Mouse (Mus musculus): Measurements from ENCODE around the gene Ech1.
A peak's percentile ranks its signal among the peaks of the same experiment; 100 is the strongest.

The Ech1 gene

GRCm38 (mm10) chr7:28824941-28825685, at the start of gene Ech1:
Gene Ech1, plus strand, starts transcription at chr7:28825217.
- peak; percentile 93 to 94 for DNase-seq

- DNase-seq = no peak
These were observed 46.2 kb upstream of the Ech1 start for GRCm38 (mm10) chr7:28778825-28779224.

- peak; percentile 95 to 98 for DNase-seq
These were observed 44.9 kb upstream of the Ech1 start for GRCm38 (mm10) chr7:28780067-28780658.

GRCm38 (mm10) chr7:28780857-28781256, 44.2 kb upstream of the Ech1 start:
- no peak for DNase-seq

GRCm38 (mm10) chr7:28781261-28781663, 43.8 kb upstream of the Ech1 start:
- no peak for DNase-seq

- no peak for DNase-seq
These were observed 39.9 kb upstream of the Ech1 start for GRCm38 (mm10) chr7:28785161-28785560.

GRCm38 (mm10) chr7:28787884-28788283, 37.1 kb upstream of the Ech1 start:
- no peak for DNase-seq

- DNase-seq = no peak
These were observed 36.5 kb upstream of the Ech1 start, which contains the start of gene Rinl for GRCm38 (mm10) chr7:28788307-28789195. Gene Rinl, plus strand, starts transcription at chr7:28788969.

- DNase-seq = no peak
These were observed 35.8 kb upstream of the Ech1 start for GRCm38 (mm10) chr7:28789235-28789634.

- DNase-seq = no peak
These were observed 34.8 kb upstream of the Ech1 start for GRCm38 (mm10) chr7:28790066-28790806.

GRCm38 (mm10) chr7:28791706-28792105, 33.3 kb upstream of the Ech1 start:
- no peak for DNase-seq

- DNase-seq = no peak
These were observed 32.4 kb upstream of the Ech1 start for GRCm38 (mm10) chr7:28792391-28793185.

GRCm38 (mm10) chr7:28793834-28794233, 31.2 kb upstream of the Ech1 start:
- peak in 1 of 2 experiments; percentile 48 for DNase-seq

- no peak for DNase-seq
These were observed 30.5 kb upstream of the Ech1 start for GRCm38 (mm10) chr7:28794496-28794895.

- no peak for DNase-seq
These were observed 29.2 kb upstream of the Ech1 start for GRCm38 (mm10) chr7:28795832-28796231.

GRCm38 (mm10) chr7:28796562-28796975, 28.4 kb upstream of the Ech1 start:
- DNase-seq = peak; percentile 89 to 91

GRCm38 (mm10) chr7:28799994-28800393, 25.0 kb upstream of the Ech1 start:
- no peak for DNase-seq

- DNase-seq = no peak
These were observed 23.6 kb upstream of the Ech1 start for GRCm38 (mm10) chr7:28801451-28801850.

GRCm38 (mm10) chr7:28801901-28802670, 22.9 kb upstream of the Ech1 start:
- peak; percentile 14 to 22 for DNase-seq

GRCm38 (mm10) chr7:28802846-28803588, 22.0 kb upstream of the Ech1 start:
- DNase-seq = peak; percentile 19 to 30

Data from cerebellum, postnatal 10 days (tissue).